In the genomic region with DNA sequence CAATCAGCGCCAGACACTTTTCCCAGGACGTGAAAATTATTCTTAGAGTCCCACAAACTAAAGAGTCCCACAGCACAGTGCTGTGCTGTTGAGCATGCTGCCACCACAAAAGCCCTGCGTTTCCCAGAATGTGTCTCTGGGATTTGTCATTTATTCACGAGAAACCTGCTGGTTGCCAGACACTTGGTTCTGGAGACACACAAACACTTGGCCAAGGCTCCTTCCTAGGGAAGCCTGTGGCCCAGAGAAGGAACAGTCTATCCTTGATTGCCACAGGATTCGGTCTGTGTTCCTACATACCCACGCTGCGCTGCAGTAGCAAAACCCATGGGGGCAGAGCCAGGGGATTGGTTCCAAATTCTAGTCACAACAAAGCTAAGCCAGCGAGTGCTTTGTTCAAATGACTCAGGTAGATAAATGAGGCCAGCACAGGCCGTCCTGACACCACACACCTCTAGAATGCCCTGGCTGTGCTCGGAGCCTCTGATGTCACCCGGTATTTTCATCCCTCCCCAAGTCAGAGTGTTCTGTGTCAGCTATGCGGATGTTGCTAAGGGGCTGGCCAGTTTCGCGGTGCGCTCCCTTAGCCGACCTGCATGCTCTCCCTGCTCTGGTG, we compare ENCODE assay signal across 8 mouse cellular contexts.
DNase-seq lines count a peak whose midpoint lies in the region; ATAC-seq and TF ChIP-seq lines count a peak whose summit lies in the region.

No protein-coding gene starts in this region.

- no peak for TF ChIP-seq CTCF in lung, postnatal 0 days (IDR thresholded peaks at IDR 0.05)

- no peaks in the 10 kb centered on the region for H3K36me3 ChIP-seq in lung, postnatal 0 days (ENCODE audit: insufficient read depth, low read length)
- no peaks in the 10 kb centered on the region for H3K36me3 ChIP-seq in hindbrain, embryonic 16.5 days (ENCODE audit: control insufficient read depth, insufficient read depth, low read length)
- H3K36me3 ChIP-seq in midbrain, embryonic 16.5 days (ENCODE audit: control insufficient read depth, insufficient read depth, low read length), result no peaks in the 10 kb centered on the region

- 60% methylated on average over 16 of the region's 16 CpGs for WGBS in lung, postnatal 0 days
- WGBS in hindbrain, embryonic 16.5 days, result 47% methylated on average over 16 of the region's 16 CpGs
- WGBS in midbrain, embryonic 16.5 days, result 38% methylated on average over 16 of the region's 16 CpGs

- TF ChIP-seq EP300 in lung, postnatal 0 days (IDR thresholded peaks at IDR 0.05), result peak; percentile 11; the same call in 1 of the 2 replicates

- DNase-seq in adrenal gland, postnatal 14 days, result peak; percentile 40
- no peak for DNase-seq in adrenal gland, adult 8-10 months
- DNase-seq in lung, postnatal 0 days (ENCODE audit: low spot score), result no peak
- DNase-seq in lung, postnatal 25 days (ENCODE audit: low spot score), result no peak
- DNase-seq in adrenal gland, adult 18-20 months (ENCODE audit: low spot score in 2 of 2), result no peak
- DNase-seq in adrenal gland, postnatal 25 days, result no peak

- 0 out of 2 replicates have a peak, but pooled peaks have one; percentile 25 for ATAC-seq in lung, postnatal 0 days
- no peak; the same call in 1 of the 2 replicates for ATAC-seq in hindbrain, embryonic 16.5 days
- peak; percentile 34 for ATAC-seq in midbrain, embryonic 16.5 days

- peak overlapping the region; percentile 20; the same call in 1 of the 2 replicates for H3K4me2 ChIP-seq in lung, postnatal 0 days (replicated peaks; ENCODE audit: low read depth, low read length)
- H3K4me2 ChIP-seq in hindbrain, embryonic 16.5 days (ENCODE audit: low read length), result peak overlapping the region; percentile 44
- peak overlapping the region; percentile 47 for H3K4me2 ChIP-seq in midbrain, embryonic 16.5 days (ENCODE audit: low read length)

- no peaks in the 10 kb centered on the region for H3K9me3 ChIP-seq in lung, postnatal 0 days (ENCODE audit: low read length)
- H3K9me3 ChIP-seq in hindbrain, embryonic 16.5 days (ENCODE audit: control insufficient read depth, low read length), result no peaks in the 10 kb centered on the region
- no peaks in the 10 kb centered on the region for H3K9me3 ChIP-seq in midbrain, embryonic 16.5 days (replicated peaks; ENCODE audit: control insufficient read depth, low read length, poor library complexity, severe bottlenecking)

- no peak overlapping the region for H3K9ac ChIP-seq in lung, postnatal 0 days (replicated peaks; ENCODE audit: low read depth)
- peak overlapping the region; percentile 33 for H3K9ac ChIP-seq in hindbrain, embryonic 16.5 days (ENCODE audit: low read depth, low read length)
- peak overlapping the region; percentile 18; the same call in 1 of the 2 replicates for H3K9ac ChIP-seq in midbrain, embryonic 16.5 days (ENCODE audit: low read depth, low read length)

- no peaks in the 10 kb centered on the region for H3K27me3 ChIP-seq in lung, postnatal 0 days (replicated peaks; ENCODE audit: insufficient read depth, low read length)
- H3K27me3 ChIP-seq in hindbrain, embryonic 16.5 days (replicated peaks; ENCODE audit: control insufficient read depth, insufficient read depth, low read length), result no peaks in the 10 kb centered on the region
- H3K27me3 ChIP-seq in midbrain, embryonic 16.5 days (ENCODE audit: control insufficient read depth, insufficient read depth, low read depth, low read length), result no peaks in the 10 kb centered on the region

- no peak overlapping the region for H3K27ac ChIP-seq in lung, postnatal 0 days (ENCODE audit: low read length)
- no peak overlapping the region; the same call in 1 of the 2 replicates for H3K27ac ChIP-seq in hindbrain, embryonic 16.5 days (ENCODE audit: low read depth, low read length)
- no peak overlapping the region for H3K27ac ChIP-seq in midbrain, embryonic 16.5 days (ENCODE audit: low read length)

- H3K4me3 ChIP-seq in lung, postnatal 0 days (ENCODE audit: low read depth, low read length), result no peak overlapping the region
- H3K4me3 ChIP-seq in hindbrain, embryonic 16.5 days (ENCODE audit: low read length), result no peak overlapping the region
- H3K4me3 ChIP-seq in midbrain, embryonic 16.5 days (ENCODE audit: low read depth, low read length), result no peak overlapping the region

- peaks cover 8% of the 10 kb centered on the region for H3K4me1 ChIP-seq in lung, postnatal 0 days (ENCODE audit: insufficient read depth, low read depth, low read length)
- peaks cover 22% of the 10 kb centered on the region for H3K4me1 ChIP-seq in hindbrain, embryonic 16.5 days (ENCODE audit: control insufficient read depth, insufficient read depth, low read depth, low read length)
- H3K4me1 ChIP-seq in midbrain, embryonic 16.5 days (ENCODE audit: control insufficient read depth, insufficient read depth, low read length), result peaks cover 15% of the 10 kb centered on the region; the same call in 1 of the 2 replicates
